12 mouse cellular contexts compared by ENCODE assay signal in genomic region chr3:66798292-66798691, GRCm38 (mm10).
"Had no signal": no experiment of that assay in that cellular context is flagged by ENCODE, and none has a peak within 500 bp of the region (broad histone marks: within the 10 kb centered on the region; RNA-seq: fewer than 3 reads in every experiment).

No protein-coding gene starts in this region.

- H3K9me3 ChIP-seq: liver, embryonic 13.5 days; lung, embryonic 15.5 days had no signal

- ATAC-seq: liver, postnatal 0 days had no signal

- H3K27ac ChIP-seq: kidney, postnatal 0 days; liver, embryonic 13.5 days; lung, embryonic 15.5 days; midbrain, embryonic 12.5 days; stomach, postnatal 0 days had no signal

- H3K9ac ChIP-seq: liver, embryonic 13.5 days; liver, postnatal 0 days; lung, embryonic 15.5 days; midbrain, embryonic 12.5 days had no signal

- H3K4me1 ChIP-seq: lung, embryonic 15.5 days had no signal

- DNase-seq: layer of hippocampus, adult 9-11 months; layer of hippocampus, postnatal 36 days; liver; liver, embryonic 13.5 days; liver, postnatal 0 days; lung, postnatal 14 days; right cerebral cortex, postnatal 14 days; thymus, postnatal 4 days had no signal

- H3K36me3 ChIP-seq: liver, embryonic 13.5 days; lung, embryonic 15.5 days; midbrain, embryonic 12.5 days had no signal

- H3K4me2 ChIP-seq: liver, embryonic 13.5 days; lung, embryonic 15.5 days; midbrain, embryonic 12.5 days had no signal

- H3K27me3 ChIP-seq: liver, embryonic 13.5 days; lung, embryonic 15.5 days; midbrain, embryonic 12.5 days had no signal

- H3K4me3 ChIP-seq: liver, embryonic 13.5 days; lung, embryonic 15.5 days; midbrain, embryonic 12.5 days had no signal
